Mouse (Mus musculus) layer of hippocampus, postnatal 14 days (tissue): ENCODE results near the gene Bsph1. TPM values are rescaled to one million over a fixed set of nuclear protein-coding genes. Genes with fewer than 3 reads are reported as not detected.
"Not testable (repeated sequence)": the region's sequence is repeated elsewhere in the genome, so short reads cannot be mapped to it uniquely, and the experiment has no call there.

Source experiments
- DNase-seq, 2 experiments: peaks; one replicate each; pipeline ENCODE4 v3.0.0; 2021 to 2022; ENCODE audit warnings: low spot score in 2 of 2, mixed read lengths in 1 of 2
- long read RNA-seq, 2 experiments: library from polyadenylated mRNA; stranded (forward); transcript quantifications; one replicate each; pipeline ENCODE4 v2.0.0; 2021
- total RNA-seq, 2 experiments: library from RNA; stranded (reverse); gene quantifications; 2 replicates each; pipeline ENCODE4 v1.2.3; 2021

Gene Bsph1
- not detected for total RNA-seq
- long read RNA-seq, experiment 1: 0 reads
- long read RNA-seq, experiment 2: 0 reads

- DNase-seq: not testable (repeated sequence)
Measured at GRCm38 (mm10) chr7:13450541-13450940, at the start of gene Bsph1. Gene Bsph1, plus strand, starts transcription at chr7:13450841.

DNA sequence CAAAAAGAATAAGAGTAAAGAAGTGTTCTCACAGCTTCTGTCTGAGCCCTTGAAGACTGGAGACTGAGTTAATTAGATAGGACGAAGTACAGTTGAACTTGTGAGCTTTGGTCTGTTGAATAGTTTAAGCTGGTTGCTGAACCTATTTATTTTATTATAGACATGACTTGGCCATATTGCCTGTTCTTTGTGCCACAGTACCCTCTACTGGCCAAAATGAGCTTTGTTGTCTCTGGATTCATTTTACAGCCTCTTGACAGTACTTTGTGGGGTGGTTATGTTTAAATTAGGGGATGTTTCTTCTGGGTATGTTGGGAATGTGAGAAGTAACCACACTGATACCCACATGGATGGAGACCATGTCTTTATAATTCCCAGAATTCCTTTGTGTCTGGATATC is 60.9 kb downstream of the Bsph1 start:
- peak in 1 of 2 experiments; percentile 3 for DNase-seq

Other genes starting within 250 kb of the Bsph1 start
- gene Vmn1r89, start 237.8 kb upstream of the Bsph1 start, total RNA-seq: not detected
- 1 to 10 TPM; 7.1 to 9.5 TPM for gene Lig1, start 173.6 kb upstream of the Bsph1 start, total RNA-seq
- gene Zswim9, start 172.1 kb upstream of the Bsph1 start, total RNA-seq: 10 to 100 TPM; 12.0 to 12.2 TPM
- under 1 TPM; 0.41 to 0.48 TPM for gene Pla2g4c, start 126.2 kb upstream of the Bsph1 start, total RNA-seq
- under 1 TPM in 1 of 2 experiments, not detected in 1; 0.18 TPM for gene Cabp5, start 52.7 kb upstream of the Bsph1 start, total RNA-seq
- gene Bsph2, start 120.2 kb downstream of the Bsph1 start, total RNA-seq: not detected
- gene Sult2a5, start 173.1 kb downstream of the Bsph1 start, total RNA-seq: not detected